Mouse (Mus musculus) cerebellum, adult 9-10 months (tissue): ENCODE results near the gene Ddx24.
A peak's percentile ranks its signal among the peaks of the same experiment; 100 is the strongest.

ENCODE experiments used
- DNase-seq: peaks from one replicate; pipeline ENCODE4 v3.0.0; 2022

The Ddx24 gene

DNA sequence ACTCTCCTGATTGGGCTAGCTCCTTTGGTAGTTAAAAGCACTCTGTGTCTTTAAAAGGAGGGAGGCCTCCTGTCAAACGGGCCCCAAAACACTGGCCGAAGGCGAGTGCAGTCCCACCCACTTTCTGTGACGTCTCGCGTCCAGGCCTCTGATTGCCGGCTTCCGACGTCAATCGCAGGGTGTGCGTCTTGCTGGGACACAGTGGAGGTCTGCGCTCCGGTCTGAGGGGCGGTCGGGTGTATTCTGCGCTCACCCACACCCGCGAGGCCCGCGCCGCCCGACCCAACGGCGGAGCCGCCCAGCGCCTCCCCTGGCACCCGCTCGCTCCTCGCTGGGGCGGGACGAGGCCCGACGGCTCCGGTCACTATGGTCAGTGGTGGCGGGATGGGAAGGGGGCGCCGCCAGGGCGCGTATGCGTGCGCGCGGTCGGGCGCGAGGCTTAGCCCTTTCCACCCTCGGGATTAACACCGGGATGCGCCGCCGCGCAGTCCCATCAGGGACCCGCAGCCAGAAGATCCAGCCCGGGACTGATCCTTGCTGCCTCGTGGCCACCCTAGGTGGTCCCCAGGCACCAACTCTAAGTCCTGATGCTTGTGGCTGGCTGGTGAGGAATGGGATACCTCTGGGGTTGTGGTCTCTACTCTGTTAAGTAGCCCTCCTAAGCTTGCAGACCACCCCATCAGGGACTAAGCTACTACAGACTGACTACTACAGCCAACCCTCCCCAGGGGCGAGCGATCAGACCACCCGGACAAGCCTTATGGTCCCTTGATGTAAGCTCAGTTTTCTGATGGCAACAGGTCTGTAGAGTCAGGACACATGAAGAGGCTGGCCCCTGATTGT lies 36.9 kb downstream of the Ddx24 start, which contains the start of gene Otub2:
Gene Otub2 (plus strand): TSS at position 178 of the 843 bp plus-strand sequence.
- DNase-seq: peak; percentile 97

DNA sequence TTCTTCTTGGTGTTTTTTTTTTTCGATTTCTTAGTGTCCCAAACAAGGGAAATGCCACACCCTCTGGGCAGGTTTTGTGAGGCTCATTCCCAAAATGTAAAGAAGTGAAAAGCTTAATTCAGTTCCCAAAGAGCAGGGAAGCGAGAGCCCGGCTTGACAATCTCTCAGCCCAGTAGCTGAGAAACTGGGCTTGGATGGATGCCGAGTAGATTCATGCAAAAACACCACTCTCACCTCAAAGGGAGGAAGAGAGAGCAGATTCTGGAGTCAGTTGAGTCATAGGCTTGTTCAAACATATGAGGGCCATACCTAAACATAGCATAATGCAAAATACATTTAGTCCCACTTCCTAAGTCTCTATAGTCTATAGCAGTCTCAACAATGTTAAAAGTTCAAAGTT lies 45.4 kb downstream of the Ddx24 start:
- DNase-seq: no peak

DNA sequence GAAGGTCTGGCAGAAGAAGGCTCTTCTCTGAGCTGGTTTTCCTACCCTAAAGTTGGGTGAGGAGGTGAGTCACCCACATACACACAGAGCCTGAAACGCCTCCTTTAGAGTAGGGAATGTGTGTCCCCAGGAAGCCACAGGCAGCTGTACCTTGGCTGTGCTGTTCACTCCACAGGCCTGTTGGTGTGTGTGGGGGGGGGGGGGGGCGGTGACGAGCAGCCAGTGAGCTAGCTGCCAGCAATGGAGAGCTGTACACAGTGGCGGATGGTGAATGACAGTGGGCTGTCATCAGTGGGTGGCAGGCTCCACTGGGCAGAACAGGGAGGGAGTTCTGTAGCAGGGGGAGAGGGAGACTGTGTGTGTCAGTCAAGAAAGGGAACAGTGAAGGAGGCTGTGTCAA lies 48.9 kb downstream of the Ddx24 start:
- no peak for DNase-seq

DNA sequence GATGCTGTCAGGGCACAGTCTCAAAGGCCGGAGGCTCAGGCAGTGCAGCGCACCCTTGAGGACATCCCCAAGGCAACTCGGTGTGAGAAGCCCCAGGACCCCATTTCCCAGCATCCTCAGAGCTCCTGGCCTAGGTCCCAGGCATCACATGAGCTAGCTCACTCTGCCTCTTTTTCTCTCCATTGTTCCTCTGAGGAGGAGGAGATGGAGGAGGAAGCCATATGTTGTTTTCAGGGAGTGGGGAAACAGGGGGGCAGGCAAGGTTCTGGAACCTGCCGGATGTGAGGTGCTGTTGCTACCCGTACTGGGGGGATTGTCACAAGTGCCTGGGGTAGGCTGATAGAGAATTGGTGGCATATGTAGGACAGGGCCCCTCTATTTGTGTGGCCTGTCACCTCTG lies 49.5 kb downstream of the Ddx24 start:
- no peak for DNase-seq

DNA sequence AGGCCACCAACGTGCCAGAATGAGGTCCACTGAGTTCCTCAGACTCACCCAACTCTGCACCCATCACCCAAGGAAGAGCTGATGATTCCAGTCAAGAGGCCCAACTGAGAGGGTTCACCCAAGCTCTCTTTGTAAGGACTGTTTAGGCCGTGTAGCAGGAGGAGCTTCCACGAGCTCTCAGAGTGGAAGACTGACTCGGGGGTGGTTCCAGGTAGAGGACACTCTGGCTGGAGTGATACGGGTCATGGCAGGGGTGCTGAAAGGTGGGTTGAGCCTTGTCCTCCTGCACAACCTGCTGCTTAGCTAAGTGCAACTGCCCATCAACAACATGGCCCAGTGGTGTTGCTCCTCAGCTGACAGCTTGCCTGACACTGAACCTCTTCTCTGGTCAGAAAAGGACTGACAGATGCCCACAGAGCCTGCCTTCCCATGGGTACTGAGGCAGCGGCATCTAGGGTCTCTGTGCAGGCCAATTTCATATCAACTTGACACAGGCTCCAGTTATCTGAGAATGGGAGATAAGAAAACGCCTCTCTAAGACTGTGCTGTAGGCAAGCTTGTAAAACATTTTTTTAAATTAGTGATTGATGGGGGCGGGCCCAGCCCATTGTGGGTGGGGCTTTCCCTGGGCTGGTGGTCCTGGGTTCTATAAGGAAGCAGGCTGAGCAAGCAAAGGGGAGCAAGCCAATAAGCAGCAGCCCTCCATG lies 51.9 kb downstream of the Ddx24 start:
- DNase-seq: no peak

DNA sequence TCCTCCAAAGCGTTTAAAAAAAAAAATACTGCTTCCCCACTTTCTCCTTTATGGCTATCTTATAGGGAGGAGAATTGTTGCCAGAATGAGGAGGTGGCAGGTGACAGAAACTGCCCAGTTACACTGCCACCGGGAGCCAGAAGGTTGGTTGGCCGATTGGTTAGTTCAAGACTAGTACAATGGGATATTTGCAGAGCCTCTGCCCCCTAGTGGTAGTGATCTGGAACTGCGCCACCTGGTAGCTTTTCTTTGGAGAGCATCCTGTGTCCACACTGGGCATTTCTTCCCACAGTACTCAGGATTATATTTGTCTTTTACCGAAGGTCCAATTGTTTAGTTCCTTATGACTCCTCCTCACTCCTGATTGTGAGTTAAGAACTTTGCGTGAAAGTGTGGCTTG lies 53.9 kb downstream of the Ddx24 start:
- peak; percentile 55 for DNase-seq

DNA sequence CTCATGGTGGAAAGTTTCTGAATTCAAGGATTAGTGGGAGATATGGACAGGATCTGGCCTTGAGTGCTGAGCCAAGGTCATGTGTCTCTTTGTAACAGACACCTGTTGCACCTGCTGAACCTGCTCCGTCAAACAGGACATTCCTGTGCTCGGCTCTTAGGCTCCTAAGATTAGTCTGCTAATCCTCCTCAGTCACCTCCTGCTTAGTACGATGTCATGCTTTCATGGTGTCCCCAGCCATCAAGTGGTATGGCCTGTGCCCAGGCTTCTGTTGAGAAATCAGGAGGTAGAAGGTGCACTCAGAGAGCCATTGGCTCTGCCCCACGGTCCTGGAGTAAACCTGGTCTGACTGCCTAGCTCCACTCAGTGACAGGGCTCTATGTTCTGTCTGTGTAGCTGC lies 54.8 kb downstream of the Ddx24 start:
- no peak for DNase-seq

DNA sequence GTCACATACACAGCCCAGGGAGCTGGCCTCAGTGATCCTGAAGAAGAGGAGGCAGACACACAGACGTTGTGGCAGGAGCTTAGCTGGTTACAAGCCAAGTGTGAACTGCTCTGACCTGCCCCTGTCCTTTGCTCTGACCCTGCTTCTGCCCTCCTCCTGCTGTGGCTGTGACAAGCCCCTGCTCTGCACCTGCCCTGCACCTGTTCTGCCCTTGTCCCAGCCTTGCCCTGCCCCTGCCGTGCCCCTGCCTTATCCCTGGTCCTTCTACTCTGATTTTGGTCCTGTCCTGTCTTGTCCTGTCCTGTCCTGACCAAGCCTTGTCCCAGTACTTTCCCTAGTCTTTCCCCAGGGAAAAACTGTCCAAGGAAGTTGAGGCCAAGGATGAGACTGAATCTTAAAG lies 56.9 kb downstream of the Ddx24 start:
- no peak for DNase-seq

DNA sequence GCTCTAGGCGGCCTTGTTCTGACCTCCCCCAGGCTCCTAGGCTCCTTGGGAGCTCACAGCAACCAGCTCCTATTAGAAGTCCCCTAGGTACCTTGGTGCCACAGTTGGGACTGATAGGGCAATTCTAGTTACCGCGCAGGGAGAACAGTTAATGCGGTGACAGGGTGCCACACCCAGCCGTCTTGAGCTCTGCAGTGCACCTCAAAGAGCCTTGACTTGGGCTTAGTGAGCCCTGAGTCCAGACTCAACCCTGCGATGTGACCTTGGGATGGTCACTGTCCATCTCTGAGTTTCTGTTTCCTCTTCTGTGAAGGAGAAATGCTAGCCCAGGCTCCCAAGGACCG lies 57.3 kb downstream of the Ddx24 start:
- no peak for DNase-seq

DNA sequence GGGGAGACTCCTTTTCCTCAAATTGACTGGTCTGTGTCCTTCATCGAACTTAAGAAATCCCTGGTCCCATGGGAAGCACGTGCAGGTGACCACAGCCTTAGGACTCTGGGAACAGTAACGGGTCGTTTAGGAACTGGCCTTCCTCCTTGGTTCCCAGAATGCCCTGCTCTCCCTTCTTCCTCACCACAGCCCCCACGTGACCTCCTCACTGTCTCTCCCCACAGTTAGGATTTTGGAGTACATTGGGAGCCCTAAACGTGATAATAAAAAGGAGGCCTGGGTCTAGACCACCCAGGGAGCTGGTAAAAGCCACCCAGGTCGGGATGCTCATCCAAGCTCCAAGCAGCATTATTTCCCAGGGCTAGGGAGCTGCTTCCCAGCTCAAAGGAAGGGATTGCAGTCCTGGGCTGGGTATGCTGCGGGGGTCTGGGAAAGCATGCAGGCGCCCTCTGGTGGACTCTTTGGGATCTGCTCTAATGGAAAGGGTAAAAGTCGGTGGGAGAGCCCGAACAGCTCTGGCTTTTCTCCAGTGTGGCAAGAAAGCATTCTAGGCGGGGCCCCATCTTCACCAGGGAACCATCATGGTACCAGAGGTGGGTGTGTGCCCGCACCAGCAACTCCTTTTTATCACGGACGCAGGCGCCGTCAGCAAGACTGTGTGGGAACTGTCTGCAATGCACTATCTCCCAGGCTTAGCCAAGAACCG lies 57.9 kb downstream of the Ddx24 start:
- DNase-seq: peak; percentile 51

DNA sequence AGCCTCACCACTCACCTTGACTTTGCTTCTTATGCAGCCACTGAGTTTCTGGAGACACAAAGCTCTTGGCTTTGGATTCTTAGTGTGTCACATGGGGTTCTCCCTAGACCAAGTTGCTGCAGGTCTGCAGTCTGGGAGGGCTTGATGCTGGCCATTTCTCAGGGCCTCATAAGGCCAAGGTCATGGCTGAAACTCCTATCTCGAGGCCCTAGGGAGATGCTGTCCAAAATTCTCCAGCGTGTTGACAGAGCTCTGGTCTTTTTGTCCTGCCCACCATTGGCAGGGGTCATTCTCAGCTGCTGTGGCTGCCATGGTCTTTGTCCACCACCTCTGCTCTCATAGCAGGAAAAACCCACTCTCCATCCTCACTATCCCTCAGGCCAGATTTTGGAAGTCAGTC lies 58.5 kb downstream of the Ddx24 start:
- no peak for DNase-seq

DNA sequence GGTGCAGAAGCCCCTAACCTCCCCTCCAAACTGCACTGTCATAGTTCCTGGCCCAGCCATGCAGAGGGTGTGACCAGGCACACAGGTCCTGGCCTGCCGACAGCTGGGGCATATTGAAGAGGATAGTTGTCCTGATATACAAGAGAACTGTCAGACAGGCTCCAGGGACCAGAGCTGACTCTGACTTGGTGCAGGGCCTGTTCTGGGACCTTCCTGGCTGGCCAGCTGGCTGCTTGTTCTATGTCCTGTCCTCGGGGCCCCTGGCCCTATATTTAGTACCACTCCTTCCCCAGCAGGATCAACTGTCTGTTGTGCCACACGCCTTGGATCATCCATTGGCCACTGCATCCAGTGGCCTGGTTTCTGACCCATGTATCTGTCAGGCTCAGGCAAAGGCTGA lies 63.3 kb downstream of the Ddx24 start:
- DNase-seq: no peak

DNA sequence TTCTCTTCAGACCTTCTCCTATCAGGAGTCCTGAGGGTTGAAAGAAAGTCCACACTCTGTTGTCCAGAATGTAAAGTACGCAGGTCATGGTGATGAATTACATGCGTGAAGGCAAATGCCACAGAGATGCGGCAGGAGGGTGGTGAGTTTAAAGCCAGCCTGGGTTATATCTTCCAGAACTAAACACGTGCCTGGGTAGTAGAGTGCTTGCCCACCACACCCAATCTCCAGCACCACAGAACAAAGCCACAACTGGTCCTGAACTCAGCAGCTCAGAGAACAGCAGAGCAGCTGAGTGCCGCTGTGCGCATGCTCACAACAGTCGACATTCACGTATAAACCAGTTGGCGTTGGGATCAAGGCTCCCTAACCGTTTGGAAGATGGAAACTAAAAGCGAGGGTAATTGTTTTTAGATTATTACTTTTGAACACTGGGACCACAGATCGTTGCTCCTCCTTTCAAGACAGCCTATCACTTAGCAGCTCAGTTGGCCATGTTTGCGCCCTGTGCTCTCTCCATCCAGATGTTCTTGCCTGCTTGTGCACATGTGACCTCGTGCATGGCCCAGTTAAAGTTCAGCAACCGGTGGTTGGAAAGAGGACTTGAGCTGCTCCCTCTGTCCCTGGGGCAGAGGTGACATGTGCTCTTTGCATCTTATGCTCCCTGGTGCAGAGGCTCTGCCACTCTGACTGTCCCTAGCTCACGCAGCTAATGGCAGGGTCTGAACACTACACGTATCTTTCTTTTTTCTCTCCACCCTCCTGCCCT lies 63.9 kb downstream of the Ddx24 start:
- DNase-seq: no peak

DNA sequence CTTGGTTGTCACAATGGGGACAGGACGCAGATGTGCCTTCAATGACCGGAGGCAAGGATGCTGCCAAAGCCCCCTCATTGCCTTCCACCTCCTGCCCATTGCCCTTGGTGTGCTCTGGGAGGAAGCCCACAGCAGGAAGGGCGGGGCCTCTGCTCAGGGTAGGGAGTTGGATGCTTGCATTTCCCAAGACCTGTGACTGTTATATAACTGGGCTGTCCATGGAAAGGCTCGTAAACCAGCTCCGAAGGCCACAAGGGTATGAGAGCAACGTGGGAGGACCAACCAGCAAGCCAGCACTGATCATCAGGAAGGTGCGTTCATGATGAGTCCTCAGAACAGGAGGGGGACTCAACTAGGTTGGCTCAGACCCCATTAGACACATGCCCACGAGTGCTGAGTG lies 64.8 kb downstream of the Ddx24 start:
- DNase-seq: no peak

DNA sequence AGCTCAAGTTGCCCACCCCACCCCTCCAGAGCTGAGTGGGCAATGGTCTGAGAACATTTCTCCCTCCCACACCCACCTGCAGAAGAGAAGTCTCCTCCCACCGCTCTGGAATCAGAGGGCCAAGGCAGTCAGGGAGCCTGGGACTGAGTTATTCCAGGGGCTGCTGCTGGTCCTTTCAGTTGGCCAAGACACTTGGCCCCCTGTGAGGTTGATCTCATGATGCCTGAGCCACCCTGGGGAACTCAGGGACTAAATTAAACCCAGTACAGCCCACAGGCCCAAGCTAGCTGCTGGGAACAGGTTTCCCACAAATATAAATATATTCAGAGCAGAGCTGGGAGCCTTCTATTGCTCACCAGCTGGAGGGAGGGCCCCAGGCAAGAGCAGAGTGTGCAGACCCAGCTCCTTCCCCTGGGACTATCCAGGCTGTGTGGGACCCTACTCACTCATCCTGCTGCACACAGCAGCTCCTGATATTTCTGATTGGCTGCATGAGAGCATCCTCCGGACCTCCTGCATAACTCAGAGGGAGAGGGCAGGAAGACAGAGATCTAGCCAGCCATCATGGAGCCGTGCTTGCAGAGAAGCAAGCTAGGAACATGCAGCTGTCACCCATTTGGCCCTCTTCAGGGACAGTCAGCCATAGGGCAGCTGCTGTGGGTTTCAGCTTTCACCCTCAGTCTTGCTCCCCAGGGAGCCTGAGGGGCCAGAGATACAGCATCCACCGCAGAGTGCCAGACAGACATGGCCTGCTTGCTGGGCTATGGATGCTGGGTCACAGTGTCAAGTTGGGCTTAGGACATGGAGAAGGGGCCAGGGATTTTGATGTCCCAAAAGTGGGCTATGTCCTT lies 66.5 kb downstream of the Ddx24 start:
- DNase-seq: no peak

DNA sequence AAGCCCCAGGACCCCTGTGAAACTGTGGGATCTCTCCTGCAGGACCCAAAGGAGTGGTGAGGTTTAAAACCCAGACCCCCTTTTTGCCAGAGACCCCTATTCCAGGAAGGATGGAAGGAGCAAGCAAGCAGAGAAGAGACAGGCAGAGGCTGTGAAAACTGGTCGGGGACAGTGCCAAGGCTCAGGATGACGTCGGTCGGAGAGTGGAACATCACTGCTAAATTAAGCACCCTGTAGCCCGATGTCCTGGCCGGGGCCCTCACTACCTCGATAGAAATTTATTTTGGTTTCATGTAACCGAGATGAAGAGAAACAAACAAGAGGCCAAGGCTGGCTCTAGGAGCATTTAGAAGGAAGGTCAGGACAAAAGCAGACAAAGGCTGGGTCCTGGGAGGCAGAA lies 67.4 kb downstream of the Ddx24 start:
- DNase-seq: no peak
